Mouse (Mus musculus) adrenal gland, adult (tissue): Measurements from ENCODE around the gene Sbno1.

Experiments
- DNase-seq, 2 experiments: peaks; one replicate each; pipeline ENCODE4 v3.0.0; 2022 to 2023; ENCODE audit warnings: low spot score in 1 of 2; ENCODE audit not compliant: inconsistent age in 2 of 2

Sbno1 gene

DNA sequence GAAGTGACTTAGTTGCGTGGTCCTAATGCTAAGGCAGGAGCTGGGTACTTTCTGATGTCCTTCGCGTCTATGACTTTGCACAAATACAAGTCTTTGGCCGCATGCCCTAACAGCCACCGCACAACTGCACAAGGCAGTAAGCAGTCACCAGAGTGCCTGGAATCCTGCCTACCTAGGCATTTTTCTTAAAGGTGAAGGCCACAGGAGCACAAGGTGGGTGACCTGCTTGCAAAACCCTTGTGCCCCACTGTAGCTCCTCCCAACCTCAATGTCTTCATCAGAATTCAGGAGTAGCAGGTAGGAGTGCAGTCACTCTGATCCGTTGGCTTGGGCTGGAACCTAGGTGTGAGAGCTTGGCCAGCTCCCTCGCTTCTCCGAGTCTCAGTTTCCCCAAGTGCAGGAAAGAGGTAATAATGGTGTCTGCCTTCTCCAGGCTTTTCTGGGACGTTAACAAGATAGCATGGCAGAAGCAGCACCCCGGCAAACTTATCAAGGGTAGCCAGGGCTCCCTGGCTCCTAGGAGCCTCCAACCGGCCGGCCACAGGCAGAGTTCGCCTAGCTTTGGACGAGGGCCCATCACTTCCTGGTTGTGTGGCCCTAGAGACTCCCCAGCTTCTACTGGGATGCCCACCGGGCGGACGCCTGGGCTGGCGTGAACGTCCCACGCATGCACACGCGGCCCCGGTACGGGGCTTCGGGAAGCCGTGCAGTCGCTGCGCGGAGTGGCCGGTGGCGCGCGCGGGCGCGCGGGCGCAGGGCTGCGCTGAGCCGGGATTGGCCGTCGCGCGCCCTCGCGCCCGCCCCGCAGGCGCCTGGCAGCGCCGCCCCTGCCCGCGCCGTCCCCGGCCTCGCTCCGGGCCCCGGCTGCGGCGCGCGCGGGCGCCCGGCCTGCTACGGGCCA is 19.1 kb upstream of the Sbno1 start:
- peak; percentile 83 to 94 for DNase-seq

DNA sequence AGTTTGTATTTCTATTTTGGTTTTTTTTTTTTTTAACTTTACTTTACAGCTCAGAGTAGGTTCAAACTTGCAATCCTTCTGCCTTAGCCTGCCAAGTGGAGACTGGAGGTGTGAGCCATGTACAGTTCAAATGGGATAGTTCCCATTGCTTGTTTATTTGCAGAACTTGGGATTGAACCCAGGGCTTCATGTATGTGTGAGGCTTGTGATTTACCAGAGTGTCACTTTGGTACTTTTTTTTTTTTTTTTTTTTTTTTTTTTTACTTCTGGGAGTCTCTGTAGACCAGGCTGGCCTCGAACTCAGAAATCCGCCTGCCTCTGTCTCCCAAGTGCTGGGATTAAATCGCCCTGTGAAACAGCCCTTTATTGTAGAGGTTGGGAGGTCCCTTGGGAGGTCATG is 18.4 kb upstream of the Sbno1 start:
- no peak for DNase-seq

DNA sequence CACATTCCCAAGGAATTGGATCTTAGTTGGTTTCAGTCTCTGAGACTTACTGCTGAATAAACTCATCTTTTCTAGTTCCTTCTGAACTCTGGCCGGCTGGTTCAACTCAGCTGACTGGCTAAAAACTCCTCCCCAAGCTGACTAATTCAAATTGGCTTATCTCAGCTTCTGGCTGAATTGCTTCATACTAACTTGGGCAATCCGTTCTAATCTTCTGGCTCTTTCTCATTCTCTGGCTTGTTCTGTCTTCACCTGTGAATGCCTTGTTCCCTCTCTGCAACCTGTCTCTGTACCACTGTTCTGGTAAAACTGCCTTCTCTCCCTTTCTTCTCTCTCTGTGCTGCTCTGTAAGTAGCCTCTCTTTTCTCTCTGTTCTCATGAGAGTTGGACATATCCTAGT is 16.8 kb upstream of the Sbno1 start:
- DNase-seq: peak in 1 of 2 experiments; percentile 86

DNA sequence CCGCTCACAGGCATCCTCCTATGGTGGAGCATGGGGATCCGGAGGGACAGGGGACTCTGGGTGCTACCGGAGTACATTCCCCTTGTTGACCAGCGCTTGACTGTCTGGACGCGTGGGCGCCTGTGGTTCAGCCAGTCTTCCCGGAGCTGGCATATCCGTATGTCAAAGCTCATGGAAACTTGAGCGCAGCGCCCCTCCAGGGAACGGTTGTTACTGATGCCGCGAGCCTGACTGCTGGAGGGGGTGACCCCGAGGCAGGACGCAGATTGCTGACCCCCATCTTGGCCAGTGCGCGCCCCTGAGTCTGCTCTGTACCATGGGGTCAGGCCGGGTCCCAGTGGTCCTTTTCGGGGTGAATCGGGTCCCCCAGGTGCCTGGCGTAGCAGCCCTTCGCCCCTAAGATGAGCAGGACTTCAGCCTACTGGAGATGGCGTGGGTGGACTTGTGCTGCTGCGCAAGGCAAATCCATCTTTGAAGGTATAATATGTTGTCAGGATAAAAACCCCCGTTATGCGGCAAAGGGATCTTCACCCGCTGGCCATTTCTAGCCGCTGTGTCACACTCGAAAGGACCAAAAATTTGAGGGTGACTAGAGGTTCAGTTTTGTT is 14.4 kb upstream of the Sbno1 start:
- DNase-seq: no peak

DNA sequence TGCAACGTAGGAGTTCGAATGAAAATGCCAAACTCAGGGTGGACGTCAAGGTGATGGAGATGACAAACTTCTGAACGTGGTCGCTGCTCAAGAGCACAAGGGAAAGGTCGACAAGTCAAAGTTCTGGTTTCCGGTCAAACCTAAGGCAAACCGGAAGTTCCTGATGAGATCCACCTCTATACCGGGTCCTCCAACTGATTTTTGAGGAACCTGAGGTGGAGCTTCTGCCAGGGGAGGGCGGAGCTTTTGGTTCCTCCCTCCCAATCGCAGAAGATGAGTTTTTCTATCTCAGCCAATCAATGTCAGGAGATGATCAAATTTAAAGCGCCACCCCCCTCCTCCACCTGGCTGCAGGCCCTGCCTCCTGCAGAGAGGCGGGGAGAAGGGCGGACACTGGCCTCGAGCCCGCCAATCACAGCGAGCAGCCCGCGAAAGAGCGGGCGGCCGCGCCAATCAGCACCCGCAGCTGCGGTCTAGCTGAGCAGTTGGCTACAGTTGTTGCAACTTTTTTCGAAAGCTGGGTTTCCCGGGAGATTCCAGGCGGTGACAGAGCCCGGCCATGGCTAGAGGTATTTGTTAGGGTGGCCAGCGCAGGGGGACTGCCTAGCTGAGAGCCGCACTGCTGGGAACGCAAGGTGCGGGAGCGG is 13.8 kb upstream of the Sbno1 start, which contains the start of gene Kmt5a:
TSS of gene Kmt5a (plus strand) at position 484 of the 647 bp plus-strand sequence.
- peak; percentile 98 to 99 for DNase-seq

DNA sequence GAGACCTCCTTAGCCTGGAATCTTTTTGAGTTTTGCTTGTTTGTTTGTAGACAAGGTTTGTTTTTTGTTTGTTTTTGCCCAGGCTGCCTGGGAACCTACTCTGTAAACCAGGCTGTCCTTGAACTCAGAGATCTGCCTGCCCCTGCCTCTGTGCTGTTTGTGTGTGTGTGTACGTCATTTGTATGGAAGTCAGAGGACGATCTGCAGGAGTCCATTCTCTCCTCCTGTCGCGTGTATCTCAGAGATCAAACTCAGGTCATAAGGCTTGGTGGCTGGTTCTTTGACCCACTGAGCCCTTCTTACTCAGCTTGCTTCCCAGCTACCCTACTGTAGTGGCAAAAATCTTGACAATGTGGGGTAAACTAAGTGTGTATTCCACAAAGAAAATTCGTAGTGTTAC is 12.9 kb upstream of the Sbno1 start:
- DNase-seq: peak in 1 of 2 experiments; percentile 46

DNA sequence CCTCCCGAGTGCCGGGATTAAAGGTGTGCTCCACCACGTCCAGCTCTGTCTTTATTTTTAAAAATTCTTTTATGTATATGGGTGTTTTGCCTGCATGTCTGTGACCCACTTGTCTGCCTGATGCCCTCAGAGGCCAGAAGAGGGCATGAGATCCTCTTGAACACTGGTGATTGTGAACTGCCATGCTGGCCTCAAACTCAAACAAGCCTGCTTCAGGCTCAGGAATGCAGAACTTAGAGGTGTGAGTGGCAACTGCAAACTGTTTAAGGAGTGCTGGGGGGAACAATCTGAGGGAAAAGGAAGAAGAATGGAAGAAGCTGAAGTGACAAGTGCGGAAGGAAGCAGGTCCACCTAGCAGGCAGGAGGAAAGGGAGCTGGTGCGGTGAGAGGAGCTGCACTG is 12.4 kb upstream of the Sbno1 start:
- DNase-seq: peak; percentile 42 to 74

DNA sequence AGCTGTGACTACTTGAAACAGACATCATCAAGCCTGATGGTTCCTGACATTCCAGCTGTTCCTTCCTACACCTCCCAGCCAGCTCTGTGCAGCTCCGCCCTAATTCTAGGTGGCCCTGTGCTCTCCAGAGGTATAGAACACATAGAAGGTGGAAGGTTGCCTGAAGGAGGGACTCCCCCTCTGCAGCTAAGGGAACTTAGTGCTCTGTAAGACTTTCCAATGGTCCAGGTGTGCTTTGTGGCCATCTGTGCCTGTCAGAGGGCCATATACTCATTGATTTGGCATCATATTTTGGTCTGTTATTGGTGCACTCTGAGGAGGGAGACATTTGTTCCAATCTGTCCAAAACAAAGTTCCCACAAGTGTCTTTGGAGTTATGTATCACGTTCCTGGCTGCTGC is 7.2 kb upstream of the Sbno1 start:
- no peak for DNase-seq

DNA sequence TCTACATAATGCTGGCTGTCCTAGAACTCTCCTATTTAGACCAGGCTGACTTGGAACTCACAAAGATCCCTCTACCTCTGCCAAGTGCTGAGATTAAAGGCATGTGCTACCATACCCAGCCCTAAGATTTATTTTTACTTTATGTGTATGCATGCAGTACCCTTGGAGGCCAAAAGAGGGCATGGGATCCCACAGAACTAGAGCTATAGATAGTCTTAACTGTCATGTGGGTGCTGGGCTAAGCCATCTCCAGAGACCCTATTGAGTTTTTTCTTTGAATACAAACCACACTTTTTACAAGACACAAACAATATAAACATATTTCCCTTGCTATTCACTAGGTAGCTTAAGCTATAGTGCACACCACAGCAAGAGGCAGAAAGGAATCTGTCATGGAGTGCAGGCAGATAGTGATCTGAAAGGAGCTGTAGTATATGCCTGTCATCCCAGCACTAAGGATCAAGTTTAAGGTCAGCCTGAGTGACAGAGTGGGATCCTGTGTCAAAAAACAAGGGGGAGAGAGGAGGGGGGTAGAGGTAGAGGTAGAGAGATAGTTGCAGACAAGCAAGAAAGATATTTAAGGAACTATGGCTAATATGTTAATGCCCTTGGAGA is 6.7 kb upstream of the Sbno1 start:
- peak; percentile 57 to 90 for DNase-seq

DNA sequence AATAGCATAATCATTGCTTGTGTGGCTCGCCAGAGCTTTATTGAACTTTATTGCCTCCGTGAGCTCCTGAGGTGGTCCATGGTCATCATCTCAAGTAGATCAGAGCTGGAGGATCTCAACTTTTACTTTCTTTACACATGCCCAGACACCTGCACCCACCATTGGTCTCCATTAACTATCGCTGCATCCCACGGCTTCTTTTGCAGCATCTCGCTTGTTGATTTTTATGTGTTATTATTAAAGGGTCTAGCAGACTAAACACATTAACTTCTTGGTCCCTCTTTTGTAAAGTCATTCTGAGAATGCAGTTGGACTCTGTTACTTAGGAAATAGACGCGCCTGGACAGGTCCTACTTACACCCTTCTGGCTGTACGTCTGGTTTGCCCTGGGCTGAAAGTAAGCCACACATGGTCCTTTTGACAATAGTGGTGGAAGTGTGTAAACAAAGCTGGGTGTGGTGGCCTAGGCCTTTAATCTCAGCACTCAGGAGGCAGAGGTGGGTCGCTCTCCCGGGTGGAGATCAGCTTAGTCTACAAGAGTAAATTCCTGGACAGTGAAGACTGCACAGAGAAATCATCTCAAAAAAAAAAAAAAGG is 772 bp upstream of the Sbno1 start:
- no peak for DNase-seq

DNA sequence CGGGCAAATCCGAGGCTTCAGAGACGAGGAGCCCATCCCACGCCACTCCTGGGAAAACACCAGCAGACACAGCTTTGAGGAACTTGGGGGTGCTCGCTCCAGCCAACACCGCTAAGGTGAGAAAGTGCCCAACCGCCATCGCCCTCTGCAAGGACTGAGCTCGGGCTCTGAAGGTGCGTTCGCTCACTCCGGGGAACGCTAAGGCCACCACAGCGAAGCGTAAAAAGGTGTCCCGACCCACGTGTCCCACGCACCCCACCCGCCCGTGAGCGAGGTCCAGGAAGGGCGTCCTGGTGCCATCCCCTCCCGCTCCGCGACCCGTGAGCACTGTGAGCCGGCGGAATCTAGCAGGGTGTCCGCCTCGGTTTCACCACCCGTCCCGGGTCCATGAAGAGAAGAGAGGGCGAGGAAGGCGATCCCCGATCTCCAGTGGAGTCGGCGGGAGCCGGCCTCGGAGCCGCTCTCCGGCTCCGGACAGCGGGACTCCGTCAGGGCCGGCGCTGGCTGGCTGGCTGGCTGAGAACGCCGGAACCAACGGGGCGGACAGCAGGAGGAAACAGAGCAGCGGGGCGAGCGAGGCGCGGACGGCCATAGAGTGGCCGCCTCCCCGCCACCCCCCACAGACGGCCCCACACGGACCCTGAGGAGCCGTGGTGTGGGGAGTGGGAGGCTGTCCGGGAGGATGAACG is 934 bp downstream of the Sbno1 start:
- peak in 1 of 2 experiments; percentile 82 for DNase-seq

DNA sequence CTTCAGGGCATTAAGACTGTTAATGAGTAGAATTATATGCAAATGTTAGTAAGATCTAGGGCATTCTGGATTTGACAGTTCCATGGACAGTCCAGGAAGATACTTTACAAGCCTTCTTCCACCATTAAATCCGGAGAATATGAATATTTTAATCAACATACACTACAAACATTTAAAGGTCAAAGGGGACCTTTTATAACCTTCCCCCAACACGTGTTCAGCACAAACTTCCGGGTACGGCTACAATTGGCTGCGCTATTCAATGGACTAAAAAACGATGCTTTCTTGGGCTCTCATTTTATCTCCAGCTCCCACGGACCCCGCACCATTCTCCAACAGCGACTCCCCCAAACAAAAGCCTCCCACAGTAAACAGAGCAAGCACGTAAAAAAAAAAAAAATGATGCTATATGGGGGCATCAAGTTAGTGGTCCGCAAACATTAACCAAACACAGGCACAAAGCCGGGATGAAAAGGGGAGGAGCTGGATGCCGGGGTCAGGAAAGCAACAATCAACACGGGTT is 1.5 kb downstream of the Sbno1 start:
- DNase-seq: peak in 1 of 2 experiments; percentile 71

DNA sequence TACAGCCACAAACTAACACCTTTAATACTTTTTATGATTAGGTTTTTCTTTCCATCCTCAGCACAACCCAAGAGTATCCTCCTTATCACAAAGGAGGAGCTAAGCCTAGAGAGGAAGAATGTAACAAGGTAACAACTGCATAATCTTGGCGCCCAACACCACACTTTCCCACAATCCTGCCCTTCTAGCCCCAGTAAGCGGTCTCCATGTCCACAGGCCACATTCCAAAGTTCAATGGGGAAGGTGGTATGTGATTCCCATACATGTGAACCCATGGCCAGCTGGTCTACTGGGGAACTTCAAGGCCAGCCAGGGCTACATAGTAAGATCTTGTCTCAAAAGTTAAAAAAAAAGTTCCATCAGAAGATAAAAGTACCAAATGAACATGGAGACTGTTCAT is 4.0 kb downstream of the Sbno1 start:
- DNase-seq: no peak

DNA sequence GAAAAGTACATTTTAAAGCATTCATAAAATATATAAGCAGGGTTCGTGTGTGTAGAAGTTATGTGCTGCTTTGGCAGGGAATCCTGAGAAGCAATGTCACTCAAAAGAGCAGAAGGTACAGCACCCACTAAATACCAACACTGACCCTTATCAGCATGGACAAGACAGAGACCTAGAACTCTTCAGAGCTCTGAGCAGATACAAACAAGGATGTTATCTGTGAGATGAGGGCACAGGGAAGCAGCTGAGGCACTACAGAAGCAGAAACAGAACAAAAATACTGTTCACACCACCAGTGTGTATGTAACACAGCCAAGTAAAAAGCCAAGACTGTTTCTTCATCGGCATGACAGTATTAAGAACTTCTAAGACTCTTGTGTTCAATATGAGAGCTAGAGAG is 6.9 kb downstream of the Sbno1 start:
- DNase-seq: no peak

DNA sequence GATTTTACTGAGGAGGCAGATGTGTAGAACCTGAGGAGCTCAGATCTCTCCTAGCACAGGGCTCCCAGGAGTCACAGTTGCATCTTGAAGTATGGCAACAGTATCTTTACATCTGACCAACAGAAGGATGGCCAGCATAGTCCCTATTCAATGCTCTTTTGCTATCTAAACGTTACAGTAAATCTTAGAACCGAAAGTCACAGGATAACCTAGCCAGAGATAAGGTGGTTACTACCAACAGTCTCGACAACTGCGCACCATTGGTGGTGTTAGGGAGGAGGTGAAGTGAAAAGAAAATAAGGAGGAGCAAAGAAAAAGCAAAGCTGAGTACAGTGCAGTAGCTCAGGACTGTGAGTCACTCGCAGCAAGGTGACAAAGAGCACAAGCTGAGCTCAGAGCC is 13.6 kb downstream of the Sbno1 start:
- no peak for DNase-seq

DNA sequence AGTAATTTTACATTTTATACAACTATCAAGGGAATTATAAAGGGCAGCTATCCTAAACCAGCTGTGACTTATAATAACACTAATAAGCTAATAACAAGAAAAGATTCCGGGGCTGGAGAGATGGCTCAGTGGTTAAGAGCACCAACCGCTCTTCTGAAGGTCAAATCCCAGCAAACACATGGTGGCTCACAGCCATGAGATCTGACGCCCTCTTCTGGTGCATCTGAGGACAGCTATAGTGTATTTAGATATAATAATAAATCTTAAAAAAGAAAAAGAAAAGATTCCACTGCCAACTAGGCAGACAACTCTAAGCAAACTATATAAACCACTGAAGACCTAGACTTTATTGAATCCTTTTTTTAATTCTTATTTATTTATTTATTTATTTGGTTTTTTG is 15.0 kb downstream of the Sbno1 start:
- DNase-seq: peak in 1 of 2 experiments; percentile 52

DNA sequence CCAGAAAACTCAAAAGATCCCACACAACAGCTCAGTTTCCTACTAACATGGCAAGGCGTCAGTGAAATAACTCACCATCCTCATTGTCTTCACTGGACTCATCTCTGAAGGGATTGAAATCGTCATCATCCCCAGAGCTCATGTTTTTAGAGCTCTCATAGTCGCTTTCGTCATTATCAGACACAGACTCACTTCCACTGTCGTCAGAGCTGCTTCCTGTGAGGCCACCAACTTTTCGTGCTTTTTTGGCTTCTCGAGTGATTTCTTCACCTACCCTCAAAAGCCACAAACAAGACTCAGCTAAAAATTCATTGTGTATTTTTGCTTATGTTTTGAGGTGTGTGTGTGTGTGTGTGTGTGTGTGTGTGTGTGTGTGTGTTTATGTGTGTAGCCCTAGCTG is 32.1 kb downstream of the Sbno1 start:
- DNase-seq: no peak

DNA sequence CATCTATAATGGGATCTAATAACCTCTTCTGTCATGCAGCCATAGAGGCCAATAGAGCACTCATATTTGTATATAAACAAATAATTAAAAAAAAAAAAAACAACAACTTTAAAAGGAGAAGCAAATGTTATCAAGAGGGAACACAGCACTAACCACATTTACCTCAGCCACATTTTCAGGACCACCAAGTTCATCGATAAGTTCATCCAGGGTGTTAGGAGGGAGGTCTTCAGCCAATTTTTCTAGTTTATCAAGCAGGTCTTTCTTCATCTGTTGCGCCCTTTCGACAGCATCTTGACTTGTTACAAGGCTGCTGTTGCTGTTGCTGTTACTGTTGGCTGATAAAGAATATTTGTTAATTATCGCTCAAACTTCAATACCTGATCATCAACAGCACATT is 33.4 kb downstream of the Sbno1 start:
- DNase-seq: no peak

DNA sequence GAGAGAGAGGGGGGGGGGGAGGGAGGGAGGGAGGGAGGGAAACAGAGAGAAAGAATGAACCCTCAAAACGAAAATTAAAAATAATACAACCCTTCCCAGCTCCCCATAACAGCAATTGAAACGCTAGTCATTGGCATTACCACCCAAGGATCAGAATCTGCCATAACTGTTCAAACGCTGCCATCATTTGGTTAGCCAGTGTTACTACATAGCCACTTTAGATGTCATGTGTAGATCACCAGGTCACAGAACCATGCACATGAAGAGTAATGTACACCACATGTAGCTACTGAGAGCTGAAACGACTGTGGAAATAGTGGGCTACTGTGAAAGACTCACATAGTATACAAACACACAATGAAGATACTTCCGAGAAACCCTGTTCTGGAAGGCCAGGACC is 37.9 kb downstream of the Sbno1 start:
- no peak for DNase-seq

DNA sequence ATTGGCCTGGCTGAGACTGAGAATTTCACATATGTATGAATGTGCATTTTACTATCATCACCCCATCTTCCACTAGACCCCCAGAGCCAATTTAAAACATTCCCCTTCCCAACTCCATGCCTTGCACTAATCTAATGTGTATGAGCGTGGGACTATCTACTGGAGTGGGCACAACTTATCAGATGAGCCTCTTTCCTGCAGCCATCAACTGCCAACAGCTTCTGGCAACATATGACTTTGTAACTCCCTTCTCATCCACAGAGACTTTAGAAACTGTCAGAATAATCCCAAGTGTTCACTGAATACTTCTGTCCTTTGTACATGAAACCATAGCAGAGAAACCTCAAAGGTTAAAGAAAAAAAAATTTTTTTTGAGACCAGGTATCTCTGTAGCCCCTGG is 45.7 kb downstream of the Sbno1 start:
- DNase-seq: no peak
